Mouse (Mus musculus) G1E-ER4 (cell line): Measurements from ENCODE around the gene Acsl1. TPM values are rescaled to one million over a fixed set of nuclear protein-coding genes. Genes with fewer than 3 reads are reported as not detected.
A peak's percentile ranks its signal among the peaks of the same experiment; 100 is the strongest.

Source experiments
- GATA1 ChIP-seq: IDR thresholded peaks from one replicate; pipeline ENCODE4 v1.8.0; 2012; ENCODE audit warnings: low read length, inconsistent platforms
- polyA plus RNA-seq: library from polyadenylated mRNA; stranded (reverse); fragments of >175 nt; gene quantifications from 2 replicates; pipeline ENCODE4 v1.2.3, GENCODE M21; 2012

Acsl1 gene
- 15.4 and 21.1 TPM in 2 replicates for polyA plus RNA-seq

DNA sequence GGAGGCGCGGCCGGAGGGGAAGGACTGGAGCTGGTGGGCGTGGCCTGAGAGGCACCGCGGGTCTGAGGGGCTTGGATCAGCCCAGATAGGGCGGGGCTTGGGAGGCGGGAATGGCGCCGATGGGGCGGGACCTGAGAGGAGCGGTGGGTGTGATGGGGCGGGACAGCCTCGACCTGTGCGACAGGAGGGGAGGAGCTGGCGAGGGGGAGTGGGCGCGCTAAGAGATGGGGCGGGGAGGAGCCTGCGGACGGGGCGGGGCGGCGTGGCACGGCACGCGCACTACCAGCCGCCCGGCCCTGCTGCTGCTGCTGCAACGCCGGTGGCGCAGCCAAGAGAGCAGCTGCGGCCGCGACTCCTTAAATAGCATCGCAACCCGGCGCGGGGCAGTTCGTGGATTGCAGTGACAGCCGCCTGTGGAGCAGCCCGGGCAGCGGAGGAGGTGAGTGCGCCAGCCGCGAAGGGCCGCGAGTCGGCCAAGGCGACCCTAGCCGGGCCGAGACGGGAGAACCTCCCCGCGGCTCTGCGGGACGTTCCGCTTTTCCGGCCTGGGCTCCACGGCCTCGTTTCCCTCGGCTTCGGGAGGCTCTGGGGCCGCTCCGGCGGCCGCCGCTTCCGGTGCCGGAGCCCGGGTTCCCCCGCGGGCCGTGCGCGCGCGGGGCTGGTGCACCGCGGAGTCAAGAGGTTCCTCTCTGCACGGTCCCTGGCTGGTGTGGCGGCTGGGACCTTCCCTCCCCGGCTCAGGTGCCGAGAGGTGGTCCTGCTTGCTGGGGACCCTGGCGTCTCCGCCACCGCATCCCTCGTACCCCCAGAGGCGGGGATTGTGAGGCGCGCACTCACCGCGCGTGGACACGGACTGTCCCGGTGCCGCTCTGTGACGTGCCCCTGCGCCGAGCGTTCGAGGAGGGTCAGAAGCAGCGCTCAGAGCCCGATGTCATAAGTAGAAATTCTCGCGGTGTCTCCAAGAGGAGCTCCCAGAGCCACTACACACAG is at the start of gene Acsl1:
TSS of gene Acsl1 (plus strand) at position 246 of the 990 bp plus-strand sequence.
- TF ChIP-seq GATA1 = no peak

GRCm38 (mm10) chr8:46421515-46421914 is 49.3 kb upstream of the Acsl1 start:
- TF ChIP-seq GATA1 = no peak

- TF ChIP-seq GATA1 = no peak
Observed at GRCm38 (mm10) chr8:46427940-46428339, 42.9 kb upstream of the Acsl1 start.

DNA sequence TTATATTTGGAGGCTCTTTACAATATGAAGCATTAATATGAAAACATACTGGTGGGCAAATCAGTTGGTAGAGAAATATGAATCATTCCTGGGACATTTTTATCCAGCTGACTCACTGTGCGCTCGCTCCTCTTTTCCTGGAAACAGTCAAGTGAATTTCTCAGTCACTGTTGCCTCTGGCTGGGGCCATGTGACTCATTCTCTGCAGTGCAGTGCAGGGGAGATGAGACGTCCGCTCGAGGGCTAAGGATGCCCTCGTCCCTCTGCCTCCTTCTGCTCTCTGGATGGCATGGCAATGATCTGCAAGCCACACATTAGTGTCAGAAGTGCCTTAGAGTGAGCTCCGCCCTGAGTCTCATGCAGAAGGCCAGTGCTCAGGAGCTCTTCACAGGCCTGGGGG is 41.0 kb upstream of the Acsl1 start:
- no peak for TF ChIP-seq GATA1

DNA sequence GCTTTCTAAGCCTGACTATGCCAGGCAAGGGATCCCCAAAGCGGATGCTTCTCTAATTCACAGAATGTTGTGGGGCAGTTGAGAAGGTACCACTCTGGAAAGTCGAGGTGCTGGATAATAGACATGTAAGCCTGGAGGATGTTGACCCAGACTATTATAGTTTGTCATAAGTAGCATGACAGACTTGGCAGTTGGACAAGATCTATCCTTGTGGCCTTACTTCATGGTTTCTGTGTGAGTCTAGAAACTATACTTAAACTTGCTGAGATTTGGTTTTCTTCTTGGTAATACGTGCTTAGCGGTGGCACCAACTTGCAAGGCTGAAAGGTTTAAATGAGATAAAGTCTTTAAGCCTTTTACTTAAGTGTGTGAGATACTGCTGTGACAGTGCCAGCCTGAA is 38.9 kb upstream of the Acsl1 start:
- no peak for TF ChIP-seq GATA1

DNA sequence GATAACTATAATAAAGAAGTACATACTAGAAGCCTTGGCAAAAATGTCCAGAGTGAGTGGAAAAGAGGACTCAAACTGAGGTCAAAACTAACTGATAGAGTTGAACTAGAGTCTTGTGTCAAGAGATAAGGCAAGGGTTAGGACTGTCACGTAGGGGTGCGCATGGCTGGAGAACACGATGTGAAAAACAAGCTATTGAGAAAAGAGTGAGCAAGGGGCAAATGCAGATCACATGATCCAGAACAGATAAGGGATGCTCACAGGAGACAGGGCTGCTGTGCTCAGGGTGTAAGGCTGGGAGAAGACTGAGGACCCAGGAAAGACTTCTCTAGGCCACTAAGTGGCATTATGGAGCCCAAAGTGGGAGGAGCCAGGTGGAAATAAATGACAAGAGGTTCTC is 38.3 kb upstream of the Acsl1 start:
- TF ChIP-seq GATA1 = no peak

DNA sequence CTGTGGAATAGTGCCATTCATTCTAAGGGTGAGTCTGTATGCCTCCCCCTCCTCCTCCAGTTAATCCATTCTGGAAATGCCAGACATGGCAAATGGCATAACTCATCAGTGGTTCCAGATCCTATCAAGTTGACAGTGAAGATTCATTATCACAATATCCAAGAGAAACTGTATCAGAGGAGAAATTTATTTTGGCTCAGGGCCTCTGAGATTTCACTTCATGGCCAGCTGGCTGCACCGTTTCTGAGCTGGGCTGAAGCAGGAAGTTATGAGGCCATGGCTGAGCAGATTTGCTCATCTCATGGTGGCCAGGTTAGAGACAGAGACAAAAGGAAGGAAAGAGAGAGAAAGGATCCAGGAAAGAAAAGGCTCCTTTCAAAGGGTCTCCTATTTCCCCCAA is 37.2 kb upstream of the Acsl1 start:
- TF ChIP-seq GATA1 = no peak

GRCm38 (mm10) chr8:46438491-46438890 is 32.3 kb upstream of the Acsl1 start:
- no peak for TF ChIP-seq GATA1

DNA sequence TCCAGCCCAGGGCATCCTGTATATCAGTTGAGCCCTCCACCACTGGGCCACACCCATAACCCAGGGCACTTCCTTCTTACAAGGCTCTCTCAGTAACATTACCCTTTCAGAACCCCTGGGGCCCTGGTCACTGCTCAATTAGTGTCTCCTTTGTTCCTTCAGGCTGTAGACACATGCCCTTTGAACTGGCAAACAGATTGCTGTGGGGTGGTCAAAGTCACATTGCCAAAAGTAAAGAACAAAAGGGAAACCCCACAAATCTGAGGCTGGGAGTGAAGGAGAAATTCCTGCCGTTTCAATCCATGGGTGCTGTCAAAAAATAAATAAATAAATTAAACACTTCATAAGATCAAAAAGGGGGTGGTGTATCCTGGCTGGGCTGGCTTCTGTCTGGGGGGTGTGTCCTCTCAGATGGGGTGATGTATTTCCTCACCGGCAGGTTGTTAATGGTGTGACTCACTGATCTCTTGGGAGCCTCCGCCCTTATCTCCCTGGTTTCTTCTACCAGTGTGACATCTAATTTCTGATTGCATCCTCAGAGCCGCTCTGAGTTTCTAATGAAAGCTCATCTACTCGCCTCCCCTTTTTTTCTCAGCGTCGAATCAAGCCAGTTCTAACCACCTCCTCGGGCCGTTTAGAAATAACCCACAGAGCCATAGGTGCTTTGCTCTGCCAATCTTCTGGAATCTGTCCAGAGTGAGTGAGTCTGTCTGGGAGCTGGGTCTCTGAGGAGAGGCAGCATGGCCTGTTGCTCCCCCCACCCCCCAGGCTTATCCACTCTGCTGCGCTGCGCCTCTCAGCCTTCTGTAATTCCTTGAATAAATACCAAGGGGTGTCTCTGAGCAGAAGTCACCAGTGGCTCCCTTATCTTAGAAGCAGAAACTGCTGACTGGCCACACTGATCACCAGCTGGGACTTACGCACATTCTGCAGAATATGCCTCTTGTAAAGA is 24.6 kb upstream of the Acsl1 start:
- peak; percentile 19 for TF ChIP-seq GATA1

GRCm38 (mm10) chr8:46447334-46447733 is 23.5 kb upstream of the Acsl1 start:
- no peak for TF ChIP-seq GATA1

DNA sequence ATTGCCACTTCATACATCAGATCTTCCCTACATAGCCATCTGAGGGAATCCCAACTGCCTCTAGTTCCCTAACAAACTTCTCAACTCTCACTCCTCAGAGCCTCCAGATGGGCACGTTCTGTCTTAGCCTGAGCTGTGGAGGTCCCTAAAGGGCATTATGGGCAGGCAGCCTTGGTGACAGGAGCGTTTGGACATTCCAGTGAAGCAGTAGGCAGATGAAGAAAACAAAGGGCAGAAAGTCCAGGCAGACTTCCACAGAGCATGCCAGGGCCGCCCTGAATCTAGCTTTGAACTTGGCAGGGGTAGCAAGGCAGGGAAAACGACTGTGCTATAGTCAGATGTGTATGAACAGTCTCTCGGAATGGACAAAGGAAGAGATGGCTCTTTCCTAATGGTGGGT is 22.2 kb upstream of the Acsl1 start:
- TF ChIP-seq GATA1 = no peak

- TF ChIP-seq GATA1 = no peak
Observed at GRCm38 (mm10) chr8:46449063-46449462, 21.8 kb upstream of the Acsl1 start.

- TF ChIP-seq GATA1 = no peak
Observed at GRCm38 (mm10) chr8:46449723-46450251, 21.1 kb upstream of the Acsl1 start.

DNA sequence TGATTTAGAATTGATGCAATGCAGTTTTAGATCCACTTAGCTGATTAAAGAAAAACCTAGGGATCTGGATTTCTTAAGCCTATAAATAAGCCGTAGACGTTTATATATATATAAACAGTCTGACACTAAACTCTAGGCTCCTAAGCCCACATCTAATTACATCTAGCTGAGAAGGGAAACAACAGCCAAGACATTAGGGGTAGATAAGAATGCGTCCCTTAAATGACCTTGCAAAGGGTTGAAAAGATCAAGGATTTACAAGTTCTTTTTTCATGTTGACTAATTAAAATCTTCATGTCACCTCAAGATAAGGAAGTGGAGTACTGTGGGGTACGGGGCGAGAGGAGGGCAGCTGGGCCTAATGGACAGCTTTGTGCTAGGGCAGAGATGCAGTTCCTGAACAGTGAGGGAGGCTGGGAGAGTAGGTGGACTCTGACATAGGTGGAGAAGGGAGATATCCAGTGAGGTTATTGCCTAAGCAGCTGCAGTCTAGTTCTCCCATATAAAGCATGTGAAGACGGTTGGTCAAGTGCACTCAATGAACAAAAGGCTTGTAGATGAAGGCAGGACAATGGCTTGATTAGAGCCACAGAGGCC is 12.5 kb upstream of the Acsl1 start:
- TF ChIP-seq GATA1 = peak; percentile 39

DNA sequence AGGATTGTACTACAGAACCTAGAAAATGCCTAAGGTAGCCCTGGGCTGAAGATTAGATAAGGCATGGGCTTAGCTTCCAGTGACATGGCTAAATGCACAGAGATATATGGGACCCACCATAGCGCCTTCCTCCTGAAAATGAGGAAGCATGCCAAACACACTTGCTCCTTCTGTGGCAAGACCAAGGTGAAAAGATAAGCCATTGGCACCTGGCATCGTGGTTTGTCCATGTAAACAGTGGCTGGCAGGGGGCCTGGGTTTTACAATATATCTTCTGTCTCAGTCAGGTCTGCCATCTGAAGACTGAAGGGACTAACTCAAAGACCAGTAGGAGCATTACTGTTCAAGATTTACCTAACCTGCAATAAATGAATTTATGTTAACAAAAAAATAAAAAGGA is 2.4 kb upstream of the Acsl1 start:
- TF ChIP-seq GATA1 = no peak
